Mouse (Mus musculus) fat pad, adult 2 months (tissue): Measurements from ENCODE around the gene Zmynd10.

Experiments
- DNase-seq: peaks from one replicate; pipeline ENCODE4 v3.0.0-alpha.2; 2011; ENCODE audit warnings: low read depth, low spot score; ENCODE audit errors: extremely low read depth

Gene Zmynd10

DNA sequence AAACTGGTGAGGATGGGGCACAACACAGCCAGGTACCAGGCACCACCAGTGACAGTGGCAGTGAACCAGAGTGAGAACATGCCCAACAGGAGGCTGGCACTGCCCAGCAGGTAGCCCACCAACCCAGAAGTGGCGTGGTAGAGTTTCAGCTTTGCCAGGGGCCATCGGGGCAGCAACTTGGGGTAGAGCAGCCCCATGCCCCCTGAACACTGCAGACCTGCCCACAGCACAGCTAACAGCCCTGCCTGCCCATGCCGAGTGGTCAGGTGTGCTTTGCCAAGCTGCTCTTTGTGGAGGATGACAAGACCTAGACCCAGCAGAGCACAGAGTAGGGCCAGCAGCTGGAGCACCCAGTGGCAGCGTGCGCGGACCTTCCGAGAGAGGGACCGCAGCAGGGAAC, 7.2 kb upstream of the Zmynd10 start:
- DNase-seq: no peak

DNA sequence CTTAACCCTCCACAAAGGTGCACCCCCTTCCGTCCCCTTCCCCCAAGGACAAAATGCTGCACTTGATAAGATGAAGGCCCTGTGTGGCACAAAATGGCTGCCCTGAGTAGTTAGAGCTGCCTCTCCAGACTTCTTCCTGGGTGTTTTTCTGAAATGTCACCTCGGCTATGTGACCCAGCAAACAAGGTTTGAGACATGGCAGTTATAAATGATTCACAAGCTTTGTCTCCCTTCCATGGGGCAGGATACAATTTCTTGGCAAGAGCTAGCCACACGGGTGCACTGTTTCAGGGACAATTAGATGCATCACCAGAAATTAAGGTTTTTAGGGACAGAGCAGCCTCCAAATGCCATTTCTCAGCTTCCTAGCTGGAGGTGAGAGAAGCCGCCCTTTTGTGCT, 6.7 kb upstream of the Zmynd10 start:
- DNase-seq: no peak

DNA sequence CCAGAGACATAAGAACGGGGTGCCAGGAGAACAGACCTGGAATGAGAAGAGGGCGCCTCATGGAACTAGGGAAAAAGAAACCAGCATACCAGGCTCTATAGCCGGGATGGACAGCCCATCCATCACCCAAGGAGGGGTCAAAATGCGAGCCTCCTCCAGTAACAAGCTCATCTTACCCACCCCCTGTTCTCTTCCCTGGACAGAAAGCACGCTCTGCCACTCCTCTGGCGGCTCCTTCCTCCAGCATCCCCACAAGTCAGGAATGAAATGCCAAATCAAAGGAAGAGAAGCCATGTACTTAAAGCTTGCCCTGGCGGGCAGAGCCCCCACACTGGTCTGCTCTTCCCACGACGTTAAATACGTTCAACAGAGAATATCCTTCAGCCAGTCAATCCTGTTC, 6.1 kb upstream of the Zmynd10 start:
- no peak for DNase-seq

DNA sequence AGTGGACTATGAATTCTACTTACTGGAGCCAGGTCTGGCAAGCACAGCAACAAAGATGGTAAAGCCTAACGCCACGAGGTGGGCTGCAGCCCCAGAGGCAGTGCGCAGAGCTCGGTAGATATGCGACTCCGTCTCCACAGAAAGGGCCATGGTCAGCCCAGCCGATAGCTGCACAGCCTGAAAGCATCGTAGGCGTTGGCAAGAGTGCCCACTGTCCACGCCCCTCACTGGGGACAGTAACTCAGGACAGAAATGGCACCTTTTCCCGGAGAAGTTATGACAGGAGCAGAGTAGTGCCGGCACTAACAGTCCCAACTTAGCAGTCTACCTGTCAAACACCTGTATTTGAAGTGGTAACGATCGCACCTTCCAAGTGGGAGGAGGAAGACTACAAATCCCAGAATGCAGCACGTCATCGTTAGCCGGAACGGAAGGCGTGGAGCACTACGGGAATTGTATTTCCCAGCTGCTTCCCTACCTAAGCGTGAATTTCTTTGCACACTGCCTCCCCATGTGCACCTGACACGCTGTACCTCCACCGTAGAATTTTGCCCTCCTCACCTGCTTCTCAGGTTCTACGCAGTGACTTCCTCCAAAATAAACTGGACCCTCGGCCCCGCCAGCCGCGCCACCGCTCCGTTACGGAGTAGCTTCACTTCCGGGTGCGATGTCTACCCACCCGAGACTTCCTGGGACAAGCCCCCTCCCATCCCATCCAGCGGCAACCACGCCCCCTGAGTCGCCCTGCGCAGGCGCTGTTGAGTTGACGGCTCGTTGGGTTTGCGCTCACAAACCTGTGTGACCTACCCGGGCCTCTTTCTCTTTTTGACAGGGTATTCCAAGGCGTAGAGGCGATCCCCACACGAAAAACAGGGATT, 5.4 kb upstream of the Zmynd10 start, which contains the start of the genes Cyb561d2 and Nprl2:
Gene Cyb561d2, minus strand, starts transcription at position 720 of the 878 bp plus-strand sequence.
Gene Nprl2, plus strand, starts transcription at position 753 of the 878 bp plus-strand sequence.
- DNase-seq: peak; percentile 59

DNA sequence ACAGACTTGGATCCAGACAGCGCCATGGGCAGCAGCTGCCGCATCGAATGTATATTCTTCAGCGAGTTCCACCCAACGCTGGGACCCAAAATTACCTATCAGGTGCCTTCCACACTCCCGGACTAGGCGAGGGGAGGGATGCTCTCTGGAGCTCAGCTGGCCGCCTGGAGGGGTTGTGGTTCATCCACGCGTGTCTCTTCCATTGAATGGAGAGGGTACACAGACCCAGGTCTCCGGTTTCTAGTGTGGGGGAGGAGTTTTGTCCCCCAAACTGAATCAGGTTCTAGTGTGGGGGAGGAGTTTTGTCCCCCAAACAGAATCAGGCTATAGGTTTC, 4.8 kb upstream of the Zmynd10 start:
- no peak for DNase-seq

DNA sequence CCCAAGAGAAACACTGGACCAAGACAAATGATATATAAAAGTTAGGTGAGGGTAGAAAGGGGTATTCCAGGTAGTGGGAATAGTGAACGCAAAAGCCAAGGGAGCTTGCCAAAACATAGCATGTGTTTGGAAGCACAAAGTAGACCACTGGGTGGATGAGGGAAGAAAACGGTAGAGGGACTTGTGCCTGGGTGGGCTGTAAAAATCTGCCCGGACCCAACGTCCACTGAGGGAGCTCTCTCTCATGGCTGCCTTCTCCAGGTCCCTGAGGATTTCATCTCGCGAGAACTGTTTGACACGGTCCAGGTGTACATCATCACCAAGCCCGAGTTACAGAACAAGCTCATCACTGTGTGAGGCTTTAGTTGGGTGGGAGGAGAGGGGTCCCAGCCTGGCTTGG, 4.4 kb upstream of the Zmynd10 start:
- DNase-seq: no peak

DNA sequence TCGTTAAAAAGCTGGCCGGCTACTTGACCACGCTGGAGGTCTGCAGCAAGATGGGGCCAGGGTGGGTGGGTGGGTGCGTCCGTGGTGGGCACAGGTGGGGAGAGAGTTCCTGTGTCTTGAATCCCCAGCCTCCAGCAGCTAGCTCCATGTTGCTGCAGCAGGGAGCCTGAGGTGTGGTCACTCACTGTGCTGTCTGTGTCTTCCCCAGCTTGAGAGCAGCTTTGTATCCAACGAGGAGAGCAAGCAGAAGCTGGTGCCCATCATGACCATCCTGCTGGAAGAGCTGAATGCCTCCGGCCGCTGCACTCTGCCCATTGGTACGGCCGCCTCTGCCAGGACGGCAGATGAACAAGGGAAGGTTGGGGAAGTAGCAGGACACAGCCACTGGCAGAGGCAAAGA, 3.8 kb upstream of the Zmynd10 start:
- DNase-seq: no peak

DNA sequence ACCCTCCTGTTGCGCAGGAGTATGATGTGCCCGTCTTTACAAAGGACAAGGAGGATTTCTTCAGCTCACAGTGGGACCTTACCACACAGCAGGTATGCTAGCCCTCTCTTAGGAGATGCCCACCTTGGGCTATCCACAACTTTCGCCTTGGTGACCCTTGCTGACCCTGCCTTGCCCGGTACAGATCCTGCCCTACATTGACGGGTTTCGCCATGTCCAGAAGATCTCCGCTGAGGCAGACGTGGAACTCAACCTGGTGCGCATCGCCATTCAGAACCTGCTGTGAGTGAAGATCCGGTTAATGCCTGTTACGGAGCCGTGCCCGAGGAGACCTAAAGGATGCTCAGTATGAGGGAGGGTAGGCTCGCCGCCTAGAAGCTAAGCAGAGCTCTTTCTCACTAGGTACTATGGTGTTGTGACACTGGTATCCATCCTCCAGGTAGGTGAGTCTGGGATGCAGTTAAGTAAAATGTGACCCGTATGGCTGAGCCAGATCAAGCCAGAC, 2.9 kb upstream of the Zmynd10 start:
- DNase-seq: no peak

DNA sequence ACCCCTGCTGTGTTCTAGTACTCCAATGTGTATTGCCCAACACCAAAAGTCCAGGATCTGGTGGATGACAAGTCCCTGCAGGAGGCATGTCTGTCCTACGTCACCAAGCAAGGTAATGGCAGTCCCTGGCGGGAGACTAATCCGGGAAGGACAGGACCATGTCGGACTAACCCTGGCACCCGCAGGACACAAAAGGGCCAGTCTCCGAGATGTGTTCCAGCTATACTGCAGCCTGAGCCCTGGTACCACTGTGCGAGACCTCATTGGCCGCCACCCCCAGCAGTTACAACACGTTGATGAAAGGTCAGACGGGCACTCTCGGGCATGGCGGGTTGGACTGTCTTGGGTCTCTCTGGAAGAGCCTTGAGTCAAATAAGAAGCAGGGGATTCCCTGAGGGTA, 2.4 kb upstream of the Zmynd10 start:
- no peak for DNase-seq

DNA sequence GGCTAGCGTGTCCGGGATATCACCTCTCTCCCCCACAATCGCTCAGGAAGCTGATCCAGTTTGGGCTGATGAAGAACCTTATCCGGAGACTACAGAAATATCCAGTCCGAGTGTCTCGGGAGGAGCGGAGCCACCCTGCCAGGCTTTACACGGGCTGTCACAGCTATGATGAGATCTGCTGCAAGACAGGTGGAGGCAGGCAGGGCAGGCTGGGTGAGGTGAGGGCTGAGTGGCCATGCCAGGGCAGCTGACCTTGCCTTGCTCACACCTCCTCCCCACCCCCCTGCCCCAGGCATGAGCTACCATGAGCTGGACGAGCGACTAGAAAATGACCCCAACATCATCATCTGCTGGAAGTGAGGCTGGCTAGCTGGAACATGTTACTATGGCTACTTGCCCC, 1.9 kb upstream of the Zmynd10 start:
- no peak for DNase-seq

DNA sequence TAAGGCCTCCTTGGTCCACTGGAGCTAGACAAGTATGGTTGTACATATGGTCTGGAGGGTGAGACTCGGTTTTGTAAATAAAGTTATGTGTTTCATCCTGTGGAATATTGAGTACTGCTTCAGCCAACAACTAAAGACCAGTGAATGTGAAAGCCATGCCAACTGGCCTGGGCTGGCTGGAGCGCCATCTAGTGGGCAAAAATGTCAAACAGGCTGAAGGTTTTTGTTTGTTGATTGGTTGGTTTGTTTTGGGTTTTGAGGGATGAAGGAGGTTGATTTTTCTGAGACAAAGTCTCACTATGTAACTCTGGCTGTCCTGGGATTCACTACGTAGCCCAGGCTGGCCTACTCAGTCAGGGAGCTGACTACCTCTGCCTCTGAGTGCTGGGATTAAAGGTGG, 1.5 kb upstream of the Zmynd10 start:
- DNase-seq: no peak

DNA sequence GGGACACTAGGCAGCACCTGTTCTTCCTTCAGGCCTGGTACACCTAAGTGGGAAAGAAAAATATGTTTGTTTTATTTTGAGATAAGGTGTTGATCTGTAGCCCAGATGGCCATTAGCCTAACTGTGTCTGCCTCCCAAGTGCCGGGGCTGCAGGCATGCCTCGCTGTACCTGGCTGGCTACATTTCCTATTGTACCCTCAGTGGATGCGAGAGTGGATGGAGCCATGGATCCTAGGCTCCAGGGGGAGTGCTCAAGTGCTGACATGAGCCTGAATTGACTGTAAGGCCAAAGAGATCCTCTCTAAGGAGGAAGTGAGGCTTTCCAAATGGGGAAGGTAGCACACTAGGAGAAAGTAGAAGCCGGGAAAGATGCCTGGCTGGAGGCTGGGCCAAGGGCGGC, 859 bp downstream of the Zmynd10 start:
- DNase-seq: no peak

DNA sequence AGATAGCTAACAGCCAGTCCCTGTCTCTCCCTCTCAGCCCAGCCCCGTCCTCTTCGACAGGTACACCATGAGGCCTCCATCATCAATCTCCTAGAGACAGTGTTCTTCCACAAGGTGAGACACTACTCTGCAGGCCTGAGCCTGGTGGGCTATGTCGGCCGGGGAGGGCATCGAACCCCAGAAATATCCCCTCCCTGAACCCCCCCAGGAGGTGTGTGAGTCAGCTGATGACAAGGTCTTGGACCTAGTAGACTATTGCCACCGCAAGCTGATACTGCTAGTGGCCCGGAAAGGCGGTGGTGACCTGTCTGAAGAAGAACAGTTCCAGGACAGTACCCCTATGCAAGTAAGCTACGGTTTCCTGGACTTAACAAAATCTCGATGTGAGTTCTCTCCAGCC, 1.7 kb downstream of the Zmynd10 start:
- no peak for DNase-seq

DNA sequence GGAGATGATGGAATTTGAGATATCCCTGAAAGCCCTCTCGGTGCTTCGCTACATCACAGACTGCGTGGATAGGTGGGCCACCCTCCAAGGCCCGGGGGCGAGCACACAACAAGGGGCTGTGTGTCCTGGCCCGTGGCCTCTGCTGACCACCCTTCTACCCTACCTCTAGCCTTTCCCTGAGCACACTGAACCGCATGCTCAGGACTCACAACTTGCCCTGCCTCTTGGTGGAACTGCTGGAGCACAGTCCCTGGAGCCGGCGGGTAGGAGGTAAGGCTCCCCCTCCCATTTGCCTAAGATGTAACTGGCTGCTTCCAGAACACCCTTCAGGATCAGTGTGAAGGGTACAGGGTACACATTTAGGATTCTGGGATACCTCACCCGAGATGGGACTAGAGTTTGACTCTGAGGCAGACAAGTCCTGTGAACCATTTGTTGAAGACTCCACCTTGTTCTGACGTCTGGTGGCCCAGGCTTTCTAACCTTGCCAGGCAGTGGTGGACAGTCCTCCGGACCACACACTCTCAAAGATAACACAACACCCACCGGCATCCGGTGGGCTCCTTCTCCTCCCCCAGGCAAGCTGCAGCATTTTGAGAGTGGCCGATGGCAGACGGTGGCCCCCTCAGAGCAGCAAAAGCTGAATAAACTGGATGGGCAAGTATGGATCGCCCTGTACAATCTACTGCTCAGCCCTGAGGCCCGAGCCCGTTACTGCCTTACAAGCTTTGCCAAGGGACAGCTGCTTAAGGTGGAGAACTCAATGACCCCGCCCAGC, 2.4 kb downstream of the Zmynd10 start:
- no peak for DNase-seq

DNA sequence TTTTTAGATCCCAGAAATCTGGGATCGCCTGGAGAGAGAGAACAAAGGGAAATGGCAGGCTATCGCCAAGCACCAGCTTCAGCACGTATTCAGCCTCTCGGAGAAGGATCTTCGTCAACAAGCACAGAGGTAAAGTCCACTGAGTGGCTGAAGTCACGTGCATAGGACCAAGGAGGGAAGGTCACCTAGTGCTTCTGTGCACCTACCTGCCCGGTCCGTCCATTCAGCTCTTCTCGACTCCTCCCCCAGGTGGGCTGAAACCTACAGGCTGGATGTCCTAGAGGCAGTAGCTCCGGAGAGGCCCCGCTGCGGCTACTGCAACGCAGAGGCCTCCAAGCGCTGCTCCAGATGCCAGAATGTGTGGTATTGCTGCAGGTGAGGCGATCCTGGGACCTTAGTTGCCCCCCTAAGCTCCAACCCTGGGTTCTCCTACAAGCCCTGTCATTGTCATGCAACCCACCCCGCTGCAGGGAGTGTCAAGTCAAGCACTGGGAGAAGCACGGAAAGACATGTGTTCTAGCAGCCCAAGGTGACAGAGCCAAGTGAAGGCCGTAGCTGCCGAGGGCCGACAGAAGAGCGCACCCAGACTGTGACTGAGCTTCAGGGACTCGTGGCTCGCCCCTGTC, 3.5 kb downstream of the Zmynd10 start:
- no peak for DNase-seq

DNA sequence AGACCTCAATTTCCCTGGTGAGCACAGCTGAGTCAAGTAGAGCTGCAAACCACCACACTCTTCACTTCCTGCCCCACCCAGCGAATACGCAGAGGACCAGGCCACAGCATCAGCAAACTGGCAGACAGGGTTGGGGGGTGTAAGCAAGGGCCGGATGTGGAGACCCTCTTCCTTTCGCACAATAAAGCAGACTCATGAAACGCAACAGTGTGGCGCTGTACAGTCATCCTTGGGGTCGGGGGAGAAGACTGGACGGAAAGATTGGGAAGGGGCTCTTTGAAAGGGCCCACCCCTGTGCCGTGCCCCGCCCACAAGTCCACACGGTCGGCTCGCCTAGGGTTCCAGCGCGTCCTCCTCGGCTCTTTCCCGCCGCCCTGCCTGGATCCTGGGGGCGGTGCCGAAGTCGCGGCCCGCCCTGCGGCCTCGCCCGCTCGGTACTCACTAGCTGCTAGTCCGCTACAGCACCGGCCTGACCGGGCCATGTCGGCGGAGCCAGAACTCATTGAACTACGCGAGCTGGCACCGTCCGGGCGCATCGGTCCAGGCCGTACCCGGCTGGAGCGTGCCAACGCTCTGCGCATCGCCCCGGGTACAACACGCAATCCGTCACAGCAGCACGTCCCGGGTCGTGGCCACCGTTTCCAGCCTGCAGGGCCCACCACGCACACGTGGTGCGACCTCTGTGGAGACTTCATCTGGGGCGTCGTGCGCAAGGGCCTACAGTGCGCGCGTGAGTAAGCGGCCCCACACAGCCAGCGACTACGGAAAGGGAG, 4.2 kb downstream of the Zmynd10 start, which contains the start of gene Rassf1:
Gene Rassf1, plus strand, starts transcription at position 439 of the 773 bp plus-strand sequence.
- DNase-seq: no peak

DNA sequence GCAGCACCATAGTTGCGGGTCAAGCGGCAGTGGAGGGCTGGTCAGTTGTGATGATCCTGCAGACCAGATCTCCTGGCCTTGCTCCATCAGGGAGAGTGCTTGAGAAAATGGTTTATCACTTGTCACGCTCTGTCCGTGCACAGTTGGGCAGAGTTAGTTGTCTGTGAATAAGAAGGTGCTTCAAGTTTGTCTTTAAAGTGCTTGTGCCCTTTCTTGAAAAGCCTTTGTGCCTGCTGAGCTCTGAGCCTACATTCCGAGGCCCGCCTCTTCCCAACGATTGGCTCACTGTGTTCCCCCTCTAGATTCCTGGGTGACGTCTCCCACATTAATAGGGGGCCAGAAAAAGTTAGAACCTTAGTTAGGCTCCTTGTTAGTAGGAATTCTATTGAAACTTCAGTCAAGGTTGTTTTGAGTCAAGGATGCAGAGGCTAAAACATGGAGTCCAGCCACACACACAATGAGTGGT, 4.8 kb downstream of the Zmynd10 start:
- DNase-seq: no peak

DNA sequence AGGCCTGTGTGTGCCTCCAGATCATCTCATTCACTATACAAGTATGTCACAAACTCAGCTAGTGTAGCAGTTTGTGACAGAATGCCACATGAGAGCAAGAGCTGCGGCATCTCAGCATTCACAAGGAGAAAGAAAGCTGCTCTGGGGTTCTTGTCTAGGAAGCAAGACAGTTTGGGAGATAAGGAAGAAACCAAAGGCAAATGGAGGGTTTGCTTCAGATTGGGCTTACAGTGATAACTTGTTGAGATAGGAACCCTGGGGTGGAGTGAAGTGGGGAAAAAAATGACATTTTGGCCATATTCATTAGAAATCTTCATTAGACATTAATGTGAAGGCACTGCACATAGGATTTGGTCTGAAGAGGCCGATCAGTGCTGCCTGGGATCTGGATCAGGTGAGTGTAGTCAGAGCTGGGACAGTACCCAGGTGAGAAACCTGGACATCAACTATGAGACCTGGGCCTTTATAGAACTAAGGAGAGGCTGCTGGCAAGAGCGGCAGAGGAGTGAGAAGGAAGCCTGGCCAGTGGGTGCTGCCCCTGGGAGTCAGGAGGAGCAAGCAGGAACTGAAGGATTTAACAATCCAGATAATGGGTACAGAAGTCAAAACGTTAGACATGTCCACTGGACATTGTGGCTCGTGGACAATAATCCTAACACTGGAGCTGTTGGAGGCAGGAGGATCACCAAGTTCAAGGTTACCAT, 5.7 kb downstream of the Zmynd10 start:
- no peak for DNase-seq

DNA sequence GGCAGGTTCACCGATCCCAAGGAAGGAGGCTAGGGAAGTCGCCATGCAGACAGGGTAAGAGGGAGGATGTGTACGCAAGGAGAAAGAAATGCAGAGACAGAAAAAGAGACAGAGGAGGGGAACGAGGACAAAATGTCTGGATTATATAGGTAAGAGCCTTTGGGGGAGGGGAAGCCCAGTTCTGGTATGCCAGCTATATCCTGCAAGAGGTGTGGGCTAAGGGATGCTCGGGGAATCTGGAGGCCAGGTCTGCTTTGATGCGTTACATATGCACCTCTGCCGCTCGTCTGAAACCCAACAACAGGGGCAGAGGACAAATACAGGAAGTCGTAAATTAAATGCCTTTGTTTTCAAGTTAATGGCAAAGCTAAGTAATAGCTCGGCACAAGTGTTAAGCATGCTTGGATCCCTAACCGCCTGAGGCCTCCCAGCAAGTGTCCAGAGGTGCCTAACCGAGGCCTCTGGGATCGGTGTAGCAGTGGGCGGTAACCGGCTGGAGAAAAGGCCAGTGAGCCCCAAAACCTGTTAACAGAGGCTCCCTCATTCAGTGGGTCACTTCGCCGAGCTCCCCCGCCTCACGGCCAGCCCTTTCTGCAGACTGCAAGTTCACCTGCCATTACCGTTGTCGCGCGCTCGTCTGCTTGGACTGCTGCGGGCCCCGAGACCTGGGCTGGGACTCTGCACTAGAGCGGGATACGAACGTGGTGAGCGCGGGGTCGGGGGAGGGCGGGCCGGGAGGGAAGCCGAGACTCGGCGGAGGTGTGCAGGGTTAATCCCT, 6.6 kb downstream of the Zmynd10 start:
- no peak for DNase-seq
